Mouse (Mus musculus) cerebellum, adult 11-12 months (tissue): ENCODE measurements at regions not wholly inside any gene's neighbourhood (a gene's known extent, or its start where the extent isn't known, plus 50 kb on each side); places are given as distances from the start of the nearest gene placed in this dataset.
A peak's percentile ranks its signal among the peaks of the same experiment; 100 is the strongest.

Experiments
- DNase-seq: peaks from one replicate; pipeline ENCODE4 v3.0.0; 2022

DNA sequence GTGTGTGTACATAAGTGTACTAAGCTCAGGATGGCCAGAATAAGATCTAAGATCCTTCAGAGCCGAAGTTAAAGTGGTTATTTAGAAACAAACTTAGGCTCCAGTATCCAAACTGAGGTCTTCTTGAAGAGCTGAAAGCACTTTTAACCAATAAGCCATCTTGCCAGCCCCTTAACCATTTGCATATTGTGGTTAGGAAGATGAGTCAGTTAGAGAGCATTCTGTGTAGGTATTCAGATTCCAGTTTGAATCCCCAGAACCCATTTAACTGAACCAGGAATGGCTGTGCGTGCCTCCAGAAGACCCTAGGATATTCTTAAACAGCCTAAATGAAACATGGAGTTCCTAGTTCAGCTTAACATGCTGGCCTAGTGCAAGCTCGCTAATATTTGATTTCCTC lies 471.6 kb downstream of the Ptprc start:
- DNase-seq, result no peak

DNA sequence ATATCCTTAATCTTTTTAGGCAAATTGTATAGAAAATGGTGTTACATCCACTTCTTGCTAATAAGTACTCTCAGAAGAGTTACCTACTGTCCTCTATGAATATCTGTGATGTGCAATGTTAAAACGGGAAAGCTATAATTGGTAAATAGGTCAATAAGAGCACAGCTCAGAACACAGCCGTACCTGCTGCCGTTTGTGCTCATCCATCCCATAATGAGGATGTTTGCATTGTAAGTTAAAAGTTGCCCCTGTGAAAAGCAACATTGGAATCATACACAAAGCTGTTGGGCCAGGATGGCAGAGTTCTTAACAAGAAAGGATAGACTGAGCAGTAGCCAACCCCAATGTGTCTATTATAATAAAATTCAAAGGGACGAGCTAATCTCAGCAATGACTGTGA lies 476.6 kb downstream of the Ptprc start:
- DNase-seq, result no peak

DNA sequence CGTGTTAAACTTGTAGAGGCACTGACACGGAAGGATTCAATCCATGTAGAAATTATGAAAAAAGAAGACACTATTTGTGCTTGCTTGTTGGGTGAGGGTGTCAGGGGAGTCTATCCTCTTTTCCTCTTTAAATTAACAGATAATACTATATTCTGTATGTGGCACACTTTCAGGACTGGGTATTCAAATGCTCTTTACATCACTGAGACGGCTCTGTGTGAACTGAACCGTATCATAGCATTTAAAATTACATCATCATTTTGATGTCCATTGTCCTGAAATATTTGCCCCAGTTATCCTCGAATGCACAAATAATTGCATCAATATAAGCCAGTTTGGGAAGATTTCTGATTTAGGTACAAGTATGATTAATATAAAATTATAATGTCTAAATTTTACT lies 478.2 kb downstream of the Ptprc start:
- no peak for DNase-seq

DNA sequence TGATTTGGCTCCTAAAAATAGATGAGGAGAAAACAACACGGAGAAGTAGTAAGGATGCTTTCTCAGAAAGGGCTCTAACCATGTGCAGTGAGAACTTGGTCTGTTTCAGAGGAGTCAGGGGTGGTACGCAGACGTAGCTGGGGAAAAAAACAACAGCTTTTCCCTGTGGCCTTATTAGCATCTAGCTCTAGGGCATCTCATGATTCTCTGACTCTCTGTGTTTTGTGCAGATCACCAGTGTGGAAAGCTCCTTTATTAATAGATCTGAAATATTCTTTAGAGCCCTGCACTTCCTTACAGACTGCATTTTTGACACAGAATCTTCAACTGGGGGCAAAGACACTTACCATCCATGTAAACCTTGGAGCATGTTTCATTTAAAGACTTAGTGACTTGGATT lies 478.7 kb downstream of the Ptprc start:
- DNase-seq, result no peak

DNA sequence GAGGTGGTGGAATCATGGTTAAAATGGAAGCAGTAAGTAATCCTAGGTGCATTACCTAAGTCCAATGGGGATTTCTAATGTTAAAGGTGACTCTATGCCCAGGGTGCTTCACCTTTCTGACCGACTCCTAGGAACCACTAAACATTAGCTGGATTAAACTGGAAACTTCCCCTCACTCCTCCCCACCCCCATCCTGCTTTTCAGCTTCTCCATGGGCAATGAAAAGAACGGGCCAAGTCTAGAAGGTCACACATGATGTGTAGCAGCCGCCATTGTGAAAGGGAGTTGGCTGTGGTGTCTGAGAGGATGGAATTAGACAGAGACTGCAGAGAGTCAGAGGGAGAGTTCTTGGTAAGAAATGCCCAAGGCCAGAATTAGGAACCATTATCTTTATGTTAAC lies 479.8 kb downstream of the Ptprc start:
- DNase-seq, result no peak

DNA sequence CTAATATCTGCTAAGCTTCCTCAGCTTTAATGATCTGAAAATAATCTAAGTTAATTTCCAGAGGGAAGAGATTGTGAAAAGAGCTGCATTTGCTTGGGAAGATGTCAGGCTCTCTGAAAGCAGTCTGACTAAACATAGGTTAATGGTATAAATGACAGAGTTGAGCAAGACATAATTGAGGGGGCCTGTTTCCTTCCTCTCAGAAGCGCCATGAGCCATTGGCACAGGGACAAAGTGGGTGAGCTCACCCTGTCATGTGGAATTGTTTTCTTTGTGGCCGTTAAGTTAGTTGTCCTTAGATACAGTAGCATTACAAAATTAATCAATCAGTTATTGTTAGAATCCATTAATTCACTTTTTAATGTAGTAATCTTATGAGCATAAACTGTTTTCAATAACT lies 483.0 kb downstream of the Ptprc start:
- no peak for DNase-seq

DNA sequence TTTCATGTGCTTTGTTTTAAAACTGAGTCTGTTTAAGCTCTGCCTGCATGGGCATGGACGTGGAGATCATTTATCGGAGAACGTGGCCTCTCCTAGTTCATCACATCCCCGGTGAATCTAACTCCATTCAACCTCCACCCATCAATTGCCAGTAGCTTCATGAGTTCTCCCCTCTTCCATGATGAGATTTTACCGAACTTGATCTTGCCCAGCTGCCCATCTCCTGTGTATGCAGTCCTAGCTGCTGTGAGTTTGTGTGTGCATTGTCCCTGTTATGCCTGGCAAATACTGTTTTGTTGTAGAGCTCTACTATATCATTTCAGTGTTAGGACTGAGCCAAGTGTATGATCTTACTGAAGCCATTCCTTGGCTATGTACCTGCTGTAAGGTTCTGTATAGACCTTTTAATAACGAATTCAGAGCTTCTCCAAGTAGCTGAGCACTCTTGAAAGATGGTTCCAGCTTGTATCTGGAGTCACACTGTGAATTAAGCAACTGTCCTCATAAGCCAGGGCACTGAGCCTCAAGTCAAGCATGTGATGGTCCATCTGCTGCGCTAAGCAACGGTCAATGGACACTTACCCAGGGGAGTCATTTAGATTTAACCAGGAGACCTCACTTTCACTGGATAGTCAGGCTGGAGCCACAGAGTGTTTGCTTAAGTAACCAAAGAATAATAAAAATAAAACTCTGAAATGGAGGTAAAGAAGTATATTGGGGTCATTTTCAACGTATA lies 484.5 kb downstream of the Ptprc start:
- DNase-seq, result peak; percentile 83

DNA sequence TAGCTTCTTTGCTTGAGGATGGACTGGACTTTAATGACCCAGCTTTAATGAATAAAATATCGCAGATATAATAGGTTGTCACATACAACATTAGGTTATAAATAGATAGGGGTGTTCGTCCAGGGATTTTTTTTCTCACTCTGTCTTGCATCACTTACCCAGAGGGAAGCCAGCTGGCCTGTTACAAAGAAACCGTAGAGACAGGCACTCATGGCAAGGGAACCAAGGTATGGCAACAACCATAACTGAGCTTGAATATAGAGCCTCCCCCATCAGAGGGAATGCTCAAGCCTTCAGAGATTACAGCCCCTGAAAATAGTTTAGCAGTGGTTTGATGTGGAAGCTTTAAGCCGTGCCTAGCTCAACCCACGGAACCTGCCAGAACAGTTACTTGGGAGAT lies 504.9 kb downstream of the Ptprc start:
- DNase-seq, result no peak

DNA sequence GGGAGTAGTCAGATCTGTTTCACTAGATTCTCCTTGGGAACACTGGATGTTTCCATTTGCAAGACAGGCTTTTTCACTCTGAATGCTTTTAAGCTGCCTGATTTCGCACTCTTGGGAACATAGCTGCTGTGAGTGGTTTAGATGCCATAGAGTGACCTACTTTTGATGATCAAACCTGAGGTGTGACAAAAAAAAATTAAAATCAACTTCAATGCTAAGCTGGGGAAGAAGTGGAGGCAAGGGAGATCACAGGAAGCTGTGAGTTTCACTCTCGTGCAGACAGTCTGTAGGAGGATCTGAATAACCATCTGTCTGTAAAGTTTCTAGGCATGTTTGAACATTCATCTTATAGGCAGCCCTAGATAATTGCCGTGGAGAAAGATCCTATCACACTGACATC lies 505.7 kb downstream of the Ptprc start:
- DNase-seq, result no peak

DNA sequence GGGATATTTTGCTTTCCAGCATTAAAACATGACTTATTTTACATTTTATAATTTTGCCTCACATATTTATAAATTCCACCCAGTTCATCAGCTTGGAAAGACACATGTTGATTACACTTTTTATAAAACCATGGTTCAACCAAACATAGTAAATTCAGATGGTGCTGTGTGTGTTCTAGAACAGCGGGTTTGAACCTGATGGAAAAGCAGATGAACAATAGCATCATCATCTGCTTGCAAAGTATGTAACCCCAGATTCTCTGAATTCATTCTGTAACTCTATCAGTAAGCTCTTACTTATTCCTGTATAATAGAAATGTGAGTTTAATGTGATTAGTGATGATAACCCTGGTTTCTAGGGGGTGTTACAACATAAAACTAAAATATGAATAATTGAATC lies 517.4 kb downstream of the Ptprc start:
- no peak for DNase-seq

DNA sequence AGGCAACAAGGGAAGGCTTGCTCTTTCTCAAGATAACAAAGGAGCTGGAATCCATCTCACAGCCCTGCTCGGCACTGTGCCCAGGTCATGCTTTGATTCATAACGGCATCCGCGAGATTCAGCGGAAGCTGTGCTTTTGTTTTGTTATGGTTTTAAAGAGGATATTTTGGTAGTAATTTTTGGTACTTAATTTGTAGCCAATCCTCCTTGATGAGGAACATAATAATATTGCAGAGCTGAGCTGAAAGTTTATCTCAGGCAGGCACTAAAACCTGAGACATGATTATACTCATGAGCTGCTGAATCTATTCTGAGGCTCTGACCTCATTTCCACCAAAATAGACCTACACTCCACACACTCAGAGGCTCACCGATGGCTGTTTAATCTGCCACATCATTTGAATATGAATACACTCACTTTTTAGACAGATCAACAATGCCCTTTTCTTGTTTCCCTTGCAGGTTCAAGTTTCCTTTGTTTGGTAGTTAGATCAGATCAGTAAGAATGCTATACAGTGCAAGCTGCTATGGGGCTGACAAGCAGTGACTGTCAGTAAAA lies 518.5 kb downstream of the Ptprc start:
- peak; percentile 57 for DNase-seq

DNA sequence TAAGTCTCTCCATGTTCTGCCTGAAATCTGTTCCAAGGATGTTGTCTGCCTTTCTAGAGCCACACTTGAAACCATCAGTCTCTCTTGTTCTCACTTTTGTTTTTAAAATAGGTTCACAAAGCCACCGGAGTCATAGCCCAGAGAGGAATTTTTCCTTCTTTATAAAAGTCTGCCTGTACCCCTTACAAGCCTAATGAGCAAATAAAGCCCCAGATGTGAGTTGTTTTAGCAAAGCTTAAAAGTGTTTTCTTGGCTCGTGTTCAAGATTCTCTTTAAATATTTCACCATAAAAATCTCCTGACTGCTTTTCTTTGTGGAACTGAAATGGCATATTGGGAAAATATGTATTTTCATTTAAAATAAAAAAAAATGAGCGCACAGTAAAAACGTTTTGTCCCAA lies 521.3 kb downstream of the Ptprc start:
- DNase-seq, result no peak

DNA sequence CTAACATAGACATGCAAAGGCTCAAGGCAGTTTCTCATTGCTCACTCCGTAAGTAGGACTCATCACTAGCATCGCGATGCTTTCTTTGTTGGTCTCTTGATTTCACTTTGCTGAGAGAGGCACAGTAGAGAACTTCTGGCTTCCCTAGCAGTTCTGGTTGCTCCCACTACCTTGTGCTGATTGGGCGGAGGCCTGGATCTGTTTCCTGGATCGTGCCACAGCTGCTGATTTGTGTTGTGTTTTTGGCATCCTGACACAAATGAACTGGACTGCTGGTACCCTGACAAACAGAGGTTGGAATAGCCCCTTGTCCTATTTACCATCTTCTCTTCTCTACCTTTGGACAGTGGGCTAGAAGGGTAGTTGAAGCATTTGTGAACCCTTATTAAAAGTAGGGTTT lies 522.0 kb downstream of the Ptprc start:
- no peak for DNase-seq

DNA sequence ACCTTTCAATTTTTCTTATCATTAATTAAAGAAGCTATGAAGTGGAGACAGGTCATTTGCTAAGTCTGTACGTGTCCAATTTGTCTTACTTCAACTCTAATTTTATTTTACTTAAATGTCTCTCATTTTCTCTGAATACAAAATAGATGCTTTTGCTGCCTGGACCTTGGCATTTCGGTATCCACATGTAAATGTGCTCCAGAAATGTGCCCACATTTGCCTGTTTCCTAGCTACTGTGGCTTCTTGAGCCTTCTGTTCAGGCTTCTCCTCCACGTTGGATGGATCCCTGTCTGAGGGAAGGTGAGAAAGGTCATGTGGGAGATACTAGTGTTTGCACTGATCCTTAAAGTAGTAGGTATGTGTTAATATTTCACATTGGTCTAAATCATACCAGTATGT lies 524.9 kb downstream of the Ptprc start:
- DNase-seq, result no peak

DNA sequence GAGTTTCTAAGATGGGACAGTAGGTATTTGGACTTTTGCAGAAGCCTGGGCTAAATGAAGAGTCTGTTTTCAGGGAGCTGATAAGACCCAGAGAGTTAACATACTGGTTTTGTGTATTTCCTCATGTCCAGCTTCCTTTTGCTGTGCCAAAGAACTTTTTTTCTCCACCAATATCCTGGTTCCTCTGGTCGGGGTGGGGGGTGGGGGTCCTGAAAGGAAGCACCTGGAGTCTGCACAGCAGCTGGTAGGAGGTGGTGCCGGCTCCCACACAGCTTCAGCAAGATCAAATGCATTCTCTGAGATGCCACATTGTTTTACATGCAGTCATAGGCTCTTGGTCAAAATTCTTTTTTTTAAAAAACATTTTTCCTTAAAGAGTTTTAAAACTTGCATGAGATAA lies 525.4 kb downstream of the Ptprc start:
- DNase-seq, result no peak

DNA sequence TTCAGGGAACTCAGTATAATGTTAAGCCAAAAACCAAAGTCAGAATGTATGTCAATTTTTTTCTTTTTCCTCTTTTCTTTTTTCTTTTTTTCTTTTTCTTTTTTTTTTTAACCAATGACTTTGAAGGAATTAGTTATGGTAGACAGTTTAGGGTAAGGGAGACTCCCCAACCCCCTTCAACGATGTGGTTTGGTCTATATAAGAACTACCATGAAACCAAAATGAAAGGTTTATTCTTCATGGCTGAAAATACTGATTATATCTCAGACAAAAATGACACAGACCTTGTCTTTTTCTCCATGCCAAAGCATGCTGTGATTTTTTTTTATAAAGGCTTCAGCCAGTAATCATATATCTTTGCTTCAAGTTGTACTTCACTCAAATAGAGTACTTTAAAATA lies 526.7 kb downstream of the Ptprc start:
- no peak for DNase-seq

DNA sequence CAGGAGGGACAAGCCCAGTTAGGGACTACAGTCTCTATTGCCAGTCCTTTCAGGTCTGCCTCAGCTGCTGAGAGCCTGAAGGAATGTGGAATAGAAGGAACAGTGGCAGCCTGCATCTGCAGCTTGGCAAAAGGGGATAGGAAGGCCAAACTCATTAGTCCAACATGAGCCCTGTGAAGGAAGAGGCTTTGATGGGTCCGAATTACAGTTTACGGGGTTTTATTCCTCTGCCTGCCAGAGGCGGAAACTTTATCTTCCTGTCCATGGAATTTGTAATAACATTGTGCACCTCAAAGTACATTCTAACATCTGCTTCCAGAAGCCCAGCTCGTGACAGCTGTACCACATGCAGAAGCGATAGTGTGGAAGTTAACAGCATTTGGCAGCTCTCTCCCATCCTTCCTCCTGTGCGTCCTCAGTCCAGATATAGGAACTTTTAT lies 530.9 kb downstream of the Ptprc start:
- DNase-seq, result no peak

DNA sequence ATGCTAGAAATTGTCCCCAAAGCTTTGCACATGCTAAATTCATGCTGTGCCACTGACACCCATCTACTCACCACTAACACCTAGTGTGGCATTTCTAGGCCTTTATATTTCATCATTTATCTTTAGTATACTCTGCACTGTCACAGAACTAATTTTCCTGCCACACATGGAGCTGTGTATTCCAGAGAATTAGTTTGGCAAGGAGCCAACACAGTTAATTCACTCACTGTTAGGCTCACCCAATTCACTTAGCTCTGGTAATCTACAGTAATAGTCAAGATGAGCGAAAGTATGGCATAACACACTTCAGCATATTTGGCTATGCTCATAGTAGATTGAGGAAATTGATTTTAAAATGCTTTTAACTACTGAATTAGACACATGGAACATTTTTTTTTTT lies 532.0 kb downstream of the Ptprc start:
- no peak for DNase-seq

DNA sequence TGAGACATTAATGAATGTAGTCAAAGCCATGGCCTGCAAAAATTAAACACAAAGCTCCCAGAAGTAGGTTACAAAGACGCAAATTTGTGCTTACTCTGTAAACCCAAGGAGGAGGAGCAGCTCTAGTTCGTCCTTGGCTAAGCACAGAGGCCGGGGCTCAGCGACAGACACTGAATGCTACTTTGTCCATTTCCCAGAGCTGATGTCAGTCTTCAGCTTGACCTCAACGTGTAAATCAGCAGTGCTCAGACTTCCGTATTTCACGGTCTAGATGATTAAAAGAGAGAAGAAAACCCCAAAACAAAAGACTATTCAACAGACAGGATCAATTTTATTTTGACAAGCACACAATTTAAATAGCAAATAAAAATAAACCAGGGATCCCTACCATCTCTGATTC lies 534.7 kb downstream of the Ptprc start:
- no peak for DNase-seq

DNA sequence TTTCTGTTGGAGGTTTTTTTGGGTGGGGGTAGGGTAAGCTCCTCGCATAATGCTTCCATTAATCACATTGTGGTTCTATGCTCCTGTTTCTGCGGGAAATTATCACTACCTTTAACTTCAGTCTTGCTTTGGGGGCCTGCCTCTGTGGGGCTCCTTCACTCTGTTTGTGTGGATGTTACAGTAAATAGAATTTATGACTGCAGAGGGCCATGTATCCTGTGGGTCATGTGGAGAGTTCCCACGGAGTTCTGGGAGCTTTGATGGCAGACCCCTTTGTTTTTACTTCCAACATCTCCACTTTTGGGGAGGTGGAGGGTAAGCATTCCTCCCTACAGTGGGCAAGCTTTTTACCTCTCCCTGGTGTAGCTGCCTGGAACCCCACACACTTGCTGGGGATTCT lies 538.6 kb downstream of the Ptprc start:
- no peak for DNase-seq

DNA sequence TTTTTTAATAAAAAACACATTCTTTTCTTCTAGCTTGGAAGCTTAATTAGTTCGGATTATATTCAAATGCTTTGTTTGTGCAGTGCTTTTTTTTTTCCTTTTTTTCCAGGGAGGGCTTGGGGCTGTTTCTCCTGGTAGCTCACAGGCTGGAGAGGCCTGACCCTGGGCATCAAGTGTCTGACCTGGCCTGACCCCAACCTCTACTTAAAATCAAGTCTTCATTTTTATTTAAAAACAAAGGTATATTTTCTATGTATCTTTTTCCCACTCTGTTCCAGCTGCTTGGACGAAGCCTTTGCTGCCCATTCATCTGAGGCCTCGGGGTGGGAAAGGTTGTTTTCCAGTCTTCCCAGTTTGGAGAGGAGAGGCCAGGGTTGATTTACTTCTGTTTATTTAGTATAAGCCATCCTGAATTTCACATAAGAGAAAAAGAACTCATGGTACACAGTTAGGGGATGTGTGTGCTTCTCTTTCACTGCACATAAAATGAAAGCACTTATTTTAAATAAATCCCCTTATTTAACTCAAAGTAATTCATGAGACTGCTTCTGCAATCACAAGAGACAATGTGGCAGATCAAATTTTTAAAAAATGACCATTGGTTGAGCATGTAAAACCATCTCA lies 539.1 kb downstream of the Ptprc start:
- no peak for DNase-seq

DNA sequence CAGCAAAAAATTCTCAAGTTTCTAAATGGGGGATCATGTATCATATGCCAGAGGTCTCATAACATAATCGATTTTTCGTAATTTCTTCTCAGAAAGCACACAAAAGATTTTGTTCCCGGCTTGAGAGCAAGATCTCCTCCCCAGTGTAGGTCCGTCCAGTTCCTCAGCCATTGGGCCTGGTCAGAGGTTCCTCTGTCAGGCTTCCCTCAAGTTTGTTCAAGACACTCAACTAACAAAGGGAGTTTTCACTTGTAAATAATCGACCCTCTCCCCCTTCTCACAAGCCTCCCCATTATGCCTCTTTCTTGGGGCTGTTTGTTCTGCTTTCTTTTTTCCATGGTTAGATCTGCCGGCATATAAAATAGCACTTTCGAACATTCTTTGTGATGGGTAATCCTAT lies 539.7 kb downstream of the Ptprc start:
- no peak for DNase-seq

DNA sequence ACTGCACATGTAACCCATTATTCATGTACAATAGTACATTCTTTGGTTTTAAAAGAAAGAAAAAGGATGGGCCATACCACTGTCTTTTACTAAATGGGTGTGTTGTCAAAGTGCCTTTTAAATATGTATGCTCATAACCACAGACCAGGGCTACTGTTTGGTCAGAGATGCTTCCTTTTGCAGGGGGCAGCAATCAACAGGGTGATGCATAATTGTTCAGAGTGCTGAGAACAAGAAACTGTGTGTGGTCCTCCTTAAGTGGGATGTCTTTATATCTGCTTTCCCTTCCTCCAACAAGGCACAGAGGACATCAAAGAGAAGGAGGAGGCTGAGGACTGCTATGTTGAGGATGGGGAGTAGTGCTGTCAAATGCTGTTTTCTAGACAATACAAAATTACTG lies 544.0 kb downstream of the Ptprc start:
- DNase-seq, result no peak

DNA sequence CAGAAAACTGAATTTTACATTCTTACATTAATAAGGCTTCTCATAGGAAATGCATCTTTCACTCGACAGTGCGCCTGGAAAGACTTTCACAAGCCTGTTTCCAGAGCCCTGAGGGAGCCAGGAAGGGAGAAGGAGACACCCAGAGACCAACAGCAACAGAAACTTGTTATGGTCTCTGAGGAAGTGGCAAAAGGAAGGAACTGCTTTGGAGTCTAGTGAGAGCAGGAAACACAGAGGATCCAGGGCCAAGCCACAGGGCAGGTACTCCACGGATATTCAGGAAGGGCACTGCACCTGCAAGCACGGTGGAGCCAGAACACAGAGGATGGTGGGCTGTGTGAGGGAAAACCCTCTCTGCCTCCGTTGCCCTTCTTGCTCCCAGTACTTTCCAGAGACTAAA lies 554.8 kb downstream of the Ptprc start:
- no peak for DNase-seq

DNA sequence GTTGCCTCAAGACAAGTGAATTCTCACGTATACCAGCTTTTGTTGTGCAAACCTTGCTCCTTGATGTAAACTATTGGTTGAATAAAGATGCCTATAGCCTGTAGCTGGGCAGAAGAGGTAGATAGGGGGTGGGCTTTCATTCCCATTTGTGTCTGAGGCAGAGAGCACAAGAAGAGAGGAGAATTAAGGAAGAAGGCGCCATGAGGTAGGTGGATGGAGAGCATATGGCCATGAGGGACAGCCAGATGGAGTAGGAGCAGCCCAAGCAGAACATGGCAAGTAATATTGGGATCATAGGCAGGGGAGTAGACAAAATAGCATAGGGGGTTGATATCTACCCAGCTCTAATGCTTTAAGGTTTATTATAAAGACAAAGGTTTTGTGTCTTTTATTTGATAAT lies 557.3 kb downstream of the Ptprc start:
- DNase-seq, result peak; percentile 51
